Mouse (Mus musculus): Measurements from ENCODE around the gene Gm20388. TPM values are rescaled to one million over a fixed set of nuclear protein-coding genes. Genes with fewer than 3 reads are reported as not detected.

Gene Gm20388
- polyA plus RNA-seq, 1 experiment from 2014 or later, result not detected

DNA sequence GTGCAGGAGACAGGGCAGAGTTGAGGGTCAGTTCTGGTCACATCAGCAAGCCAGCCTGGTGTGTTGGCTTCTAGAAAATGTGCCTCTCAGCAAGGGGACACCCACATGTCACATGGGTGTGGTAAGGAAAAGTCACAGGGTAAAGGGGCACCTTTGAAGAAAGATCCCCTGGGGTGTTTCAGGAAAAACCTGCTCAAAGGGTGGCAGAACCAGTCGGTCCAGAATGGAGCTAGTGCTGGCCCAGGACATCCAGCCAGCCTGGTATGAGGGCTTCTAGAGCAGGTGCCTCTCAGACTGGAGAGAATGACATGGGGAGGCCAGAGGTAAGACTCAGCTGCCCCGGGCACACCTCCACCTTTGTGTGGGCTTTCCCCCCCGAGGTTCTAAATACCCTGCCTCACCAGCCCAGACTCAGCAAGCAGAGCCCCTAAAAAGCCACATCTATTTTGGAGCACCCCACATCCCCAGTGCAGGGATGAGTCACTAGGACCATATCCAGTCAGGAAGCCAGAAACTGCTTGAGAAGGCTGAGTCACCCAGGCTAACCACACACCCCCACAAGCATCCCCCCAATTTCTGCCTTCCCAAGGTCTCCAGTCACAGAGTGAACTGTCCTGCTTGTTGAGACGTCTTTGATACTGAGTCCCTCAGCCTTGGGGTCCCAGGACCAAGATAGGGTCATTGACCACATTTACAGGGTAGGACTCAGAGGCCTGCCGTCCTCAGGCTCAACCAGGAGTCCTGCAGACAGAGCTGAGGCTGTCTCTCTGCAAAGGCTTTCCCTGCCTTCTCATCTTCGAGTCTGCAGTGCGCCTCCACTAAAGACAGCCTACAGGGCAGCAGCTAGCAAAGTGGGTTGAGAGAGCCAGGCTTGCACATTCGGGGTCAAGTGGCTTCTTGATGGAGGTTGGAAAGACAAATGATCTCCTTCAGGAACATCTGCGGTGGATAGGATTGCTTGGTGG, 2445.3 kb downstream of the Gm20388 start:
- Histone ChIP-seq H3K9me3 (ENCODE audit: control insufficient read depth, low read length) (no peaks in the 10 kb centered on the region), H3K9ac (ENCODE audit: low read depth, low read length) (no peak overlapping the region), H3K4me3 (ENCODE audit: low read length) (no peak overlapping the region), H3K27ac (ENCODE audit: low read depth, low read length) (no peak overlapping the region), H3K27me3 (ENCODE audit: control insufficient read depth, insufficient read depth, low read length) (no peaks in the 10 kb centered on the region), H3K36me3 (ENCODE audit: control insufficient read depth, insufficient read depth, low read length) (no peaks in the 10 kb centered on the region), H3K4me1 (ENCODE audit: control insufficient read depth, insufficient read depth, low read length) (no peaks in the 10 kb centered on the region), H3K4me2 (replicated peaks; ENCODE audit: low read depth, low read length) (no peak overlapping the region)
- WGBS, result 63% methylated on average over 9 of the region's 9 CpGs
- no peak for ATAC-seq (ENCODE audit: low FRiP score, low TSS enrichment)

GRCm38 (mm10) chr8:122357202-122357601, 2446.6 kb downstream of the Gm20388 start:
- H3K36me3 ChIP-seq (ENCODE audit: control insufficient read depth, insufficient read depth, low read length), result no peaks in the 10 kb centered on the region
- no peak overlapping the region for H3K27ac ChIP-seq (ENCODE audit: low read depth, low read length)
- no peak overlapping the region for H3K4me2 ChIP-seq (replicated peaks; ENCODE audit: low read depth, low read length)
- no peaks in the 10 kb centered on the region for H3K9me3 ChIP-seq (ENCODE audit: control insufficient read depth, low read length)
- ATAC-seq (ENCODE audit: low FRiP score, low TSS enrichment), result no peak
- H3K4me3 ChIP-seq (ENCODE audit: low read length), result no peak overlapping the region
- WGBS, result 62% methylated on average over 11 of the region's 11 CpGs
- no peaks in the 10 kb centered on the region for H3K27me3 ChIP-seq (ENCODE audit: control insufficient read depth, insufficient read depth, low read length)
- no peak overlapping the region for H3K9ac ChIP-seq (ENCODE audit: low read depth, low read length)
- no peaks in the 10 kb centered on the region for H3K4me1 ChIP-seq (ENCODE audit: control insufficient read depth, insufficient read depth, low read length)

GRCm38 (mm10) chr8:122357641-122358040, 2447.0 kb downstream of the Gm20388 start:
- Histone ChIP-seq H3K4me2 (replicated peaks; ENCODE audit: low read depth, low read length) (no peak overlapping the region), H3K9ac (ENCODE audit: low read depth, low read length) (no peak overlapping the region), H3K36me3 (ENCODE audit: control insufficient read depth, insufficient read depth, low read length) (no peaks in the 10 kb centered on the region), H3K27me3 (ENCODE audit: control insufficient read depth, insufficient read depth, low read length) (no peaks in the 10 kb centered on the region), H3K4me3 (ENCODE audit: low read length) (no peak overlapping the region), H3K27ac (ENCODE audit: low read depth, low read length) (no peak overlapping the region), H3K9me3 (ENCODE audit: control insufficient read depth, low read length) (no peaks in the 10 kb centered on the region), H3K4me1 (ENCODE audit: control insufficient read depth, insufficient read depth, low read length) (no peaks in the 10 kb centered on the region)
- 80% methylated on average over 5 of the region's 5 CpGs for WGBS
- ATAC-seq (ENCODE audit: low FRiP score, low TSS enrichment), result no peak

DNA sequence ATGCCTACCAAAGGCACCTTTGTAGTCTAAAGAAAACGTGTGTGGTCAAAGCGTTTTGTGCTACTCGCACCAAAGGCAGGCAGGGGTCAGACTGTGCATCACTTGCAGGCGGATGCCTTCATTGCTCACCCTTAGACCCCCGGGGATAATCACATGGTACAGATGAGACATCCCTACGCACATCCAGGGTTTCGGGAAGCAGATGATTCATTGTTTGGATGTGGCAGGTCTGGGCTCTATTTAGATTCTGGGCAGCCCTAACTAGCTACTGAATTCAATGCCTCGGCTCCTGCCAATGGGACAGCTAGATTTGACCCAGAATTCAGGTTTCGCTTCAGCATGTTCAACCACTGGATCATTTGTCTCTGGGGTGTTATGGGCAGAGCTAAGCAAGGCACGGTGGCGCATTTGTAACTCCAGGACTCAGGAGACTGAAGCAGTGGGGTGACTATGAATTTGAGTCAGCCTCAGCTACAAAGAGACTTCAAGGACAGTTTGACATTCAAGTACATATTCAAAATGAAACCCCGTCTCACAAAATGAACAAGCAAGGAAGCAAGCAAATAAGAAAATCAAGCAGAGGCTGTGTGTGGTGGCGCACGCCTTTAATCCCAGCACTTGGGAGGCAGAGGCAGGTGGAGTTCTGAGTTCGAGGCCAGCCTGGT, 2448.6 kb downstream of the Gm20388 start:
- Histone ChIP-seq H3K9me3 (ENCODE audit: control insufficient read depth, low read length) (no peaks in the 10 kb centered on the region), H3K36me3 (ENCODE audit: control insufficient read depth, insufficient read depth, low read length) (no peaks in the 10 kb centered on the region), H3K9ac (ENCODE audit: low read depth, low read length) (no peak overlapping the region), H3K27me3 (ENCODE audit: control insufficient read depth, insufficient read depth, low read length) (no peaks in the 10 kb centered on the region), H3K27ac (ENCODE audit: low read depth, low read length) (no peak overlapping the region), H3K4me1 (ENCODE audit: control insufficient read depth, insufficient read depth, low read length) (no peaks in the 10 kb centered on the region), H3K4me2 (replicated peaks; ENCODE audit: low read depth, low read length) (no peak overlapping the region), H3K4me3 (ENCODE audit: low read length) (no peak overlapping the region)
- 78% methylated on average over 15 of the region's 15 CpGs for WGBS
- no peak for ATAC-seq (ENCODE audit: low FRiP score, low TSS enrichment)

DNA sequence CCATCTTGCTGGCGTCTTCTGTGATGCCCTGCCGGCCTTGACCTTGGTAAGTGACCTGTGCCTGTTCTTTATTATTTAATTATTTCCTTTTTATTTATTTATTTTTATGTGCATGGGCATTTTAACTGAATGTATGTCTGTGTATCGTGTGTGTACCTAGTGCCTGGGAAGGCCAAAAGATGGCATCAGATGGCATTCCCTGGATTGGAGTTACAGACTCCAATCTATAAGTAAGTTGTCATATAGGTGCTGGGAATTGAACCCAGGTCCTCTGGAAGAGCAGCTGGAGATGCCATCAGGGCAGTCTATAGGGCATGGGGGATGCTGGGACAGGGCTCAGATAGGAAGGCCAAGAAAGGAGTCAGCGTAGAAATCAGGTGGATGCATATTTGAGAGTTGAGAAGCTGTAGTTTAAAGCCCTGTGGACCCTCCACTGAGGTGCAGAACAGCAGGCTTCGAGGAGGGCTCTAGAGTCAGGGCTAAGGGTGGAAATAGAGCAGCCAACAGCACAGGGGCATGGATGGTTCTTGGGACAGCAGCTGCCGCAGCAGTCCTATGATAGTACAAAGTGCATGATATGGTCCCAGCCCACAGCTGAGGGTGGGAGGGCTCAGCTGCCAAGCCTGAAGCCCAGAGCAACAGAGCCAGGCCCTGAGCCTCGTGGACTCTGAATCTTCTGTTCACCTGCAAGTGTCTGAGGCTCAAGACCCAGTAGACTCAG, 2450.2 kb downstream of the Gm20388 start, which contains the start of gene Trhr2:
Gene Trhr2, minus strand, starts transcription at position 51 of the 721 bp plus-strand sequence.
- no peaks in the 10 kb centered on the region for H3K9me3 ChIP-seq (ENCODE audit: control insufficient read depth, low read length)
- WGBS, result 75% methylated on average over 7 of the region's 7 CpGs

GRCm38 (mm10) chr8:122362271-122362670, 2451.6 kb downstream of the Gm20388 start:
- no peaks in the 10 kb centered on the region for H3K36me3 ChIP-seq (ENCODE audit: control insufficient read depth, insufficient read depth, low read length)
- WGBS, result 46% methylated on average over 5 of the region's 5 CpGs
- no peak for ATAC-seq (ENCODE audit: low FRiP score, low TSS enrichment)

More for the DNA sequence above, 2450.2 kb downstream of the Gm20388 start, which contains the start of gene Trhr2:
- no peak within 1 kb of the TSS for H3K27ac ChIP-seq (ENCODE audit: low read depth, low read length)
- no peak within 1 kb of the TSS for H3K9ac ChIP-seq (ENCODE audit: low read depth, low read length)
- no peak within 1 kb of the TSS for H3K4me3 ChIP-seq (ENCODE audit: low read length)
- H3K4me2 ChIP-seq (replicated peaks; ENCODE audit: low read depth, low read length), result no peak within 1 kb of the TSS
- no peaks in the 10 kb centered on the region for H3K4me1 ChIP-seq (ENCODE audit: control insufficient read depth, insufficient read depth, low read length)
- no peak for ATAC-seq (ENCODE audit: low FRiP score, low TSS enrichment)
- H3K27me3 ChIP-seq (ENCODE audit: control insufficient read depth, insufficient read depth, low read length), result no peaks in the 10 kb centered on the region
- no peaks in the 10 kb centered on the region for H3K36me3 ChIP-seq (ENCODE audit: control insufficient read depth, insufficient read depth, low read length)

GRCm38 (mm10) chr8:122362967-122363366, 2452.3 kb downstream of the Gm20388 start:
- Histone ChIP-seq H3K4me2 (replicated peaks; ENCODE audit: low read depth, low read length) (no peak overlapping the region), H3K27me3 (ENCODE audit: control insufficient read depth, insufficient read depth, low read length) (no peaks in the 10 kb centered on the region), H3K9me3 (ENCODE audit: control insufficient read depth, low read length) (no peaks in the 10 kb centered on the region), H3K27ac (ENCODE audit: low read depth, low read length) (no peak overlapping the region), H3K4me1 (ENCODE audit: control insufficient read depth, insufficient read depth, low read length) (no peaks in the 10 kb centered on the region), H3K36me3 (ENCODE audit: control insufficient read depth, insufficient read depth, low read length) (no peaks in the 10 kb centered on the region), H3K9ac (ENCODE audit: low read depth, low read length) (no peak overlapping the region), H3K4me3 (ENCODE audit: low read length) (no peak overlapping the region)
- no peak for ATAC-seq (ENCODE audit: low FRiP score, low TSS enrichment)
- 21% methylated on average over 8 of the region's 8 CpGs for WGBS

More at GRCm38 (mm10) chr8:122362271-122362670, 2451.6 kb downstream of the Gm20388 start:
- H3K4me1 ChIP-seq (ENCODE audit: control insufficient read depth, insufficient read depth, low read length), result no peaks in the 10 kb centered on the region
- no peaks in the 10 kb centered on the region for H3K27me3 ChIP-seq (ENCODE audit: control insufficient read depth, insufficient read depth, low read length)
- no peak overlapping the region for H3K27ac ChIP-seq (ENCODE audit: low read depth, low read length)
- no peak overlapping the region for H3K4me2 ChIP-seq (replicated peaks; ENCODE audit: low read depth, low read length)
- no peak overlapping the region for H3K9ac ChIP-seq (ENCODE audit: low read depth, low read length)
- no peaks in the 10 kb centered on the region for H3K9me3 ChIP-seq (ENCODE audit: control insufficient read depth, low read length)
- H3K4me3 ChIP-seq (ENCODE audit: low read length), result no peak overlapping the region

- no peak for ATAC-seq (ENCODE audit: low FRiP score, low TSS enrichment)
- Histone ChIP-seq H3K9me3 (ENCODE audit: control insufficient read depth, low read length) (no peaks in the 10 kb centered on the region), H3K9ac (ENCODE audit: low read depth, low read length) (no peak overlapping the region), H3K4me2 (replicated peaks; ENCODE audit: low read depth, low read length) (no peak overlapping the region), H3K4me1 (ENCODE audit: control insufficient read depth, insufficient read depth, low read length) (no peaks in the 10 kb centered on the region), H3K36me3 (ENCODE audit: control insufficient read depth, insufficient read depth, low read length) (no peaks in the 10 kb centered on the region), H3K27me3 (ENCODE audit: control insufficient read depth, insufficient read depth, low read length) (no peaks in the 10 kb centered on the region), H3K27ac (ENCODE audit: low read depth, low read length) (no peak overlapping the region), H3K4me3 (ENCODE audit: low read length) (no peak overlapping the region)
- 82% methylated on average over 10 of the region's 10 CpGs for WGBS
Observed at GRCm38 (mm10) chr8:122368494-122368893, 2457.9 kb downstream of the Gm20388 start.
